Mouse (Mus musculus) spleen, postnatal 14 days (tissue): ENCODE results near the gene Pygo2.

ENCODE experiments used
- DNase-seq, 2 experiments: peaks; one replicate each; pipeline ENCODE4 v3.0.0; 2021 to 2022; ENCODE audit warnings: low spot score in 2 of 2

The Pygo2 gene

GRCm38 (mm10) chr3:89430171-89431159 is at the start of gene Pygo2:
Gene Pygo2, plus strand, starts transcription at chr3:89430214.
- DNase-seq: peak; percentile 78 to 84

- DNase-seq: peak in 1 of 2 experiments; percentile 6
These were observed 49.7 kb upstream of the Pygo2 start for GRCm38 (mm10) chr3:89380291-89380690.

- DNase-seq: peak in 1 of 2 experiments; percentile 7
These were observed 49.3 kb upstream of the Pygo2 start for GRCm38 (mm10) chr3:89380711-89381110.

- DNase-seq: peak in 1 of 2 experiments; percentile 5
These were observed 48.8 kb upstream of the Pygo2 start for GRCm38 (mm10) chr3:89381233-89381632.

- DNase-seq: peak in 1 of 2 experiments; percentile 5
These were observed 47.8 kb upstream of the Pygo2 start for GRCm38 (mm10) chr3:89382033-89382882.

GRCm38 (mm10) chr3:89382950-89383349 is 47.1 kb upstream of the Pygo2 start:
- no peak for DNase-seq

- peak in 1 of 2 experiments; percentile 6 for DNase-seq
These were observed 46.3 kb upstream of the Pygo2 start for GRCm38 (mm10) chr3:89383651-89384255.

- peak in 1 of 2 experiments; percentile 7 for DNase-seq
These were observed 45.5 kb upstream of the Pygo2 start for GRCm38 (mm10) chr3:89384331-89385076.

- no peak for DNase-seq
These were observed 44.6 kb upstream of the Pygo2 start for GRCm38 (mm10) chr3:89385451-89385850.

- no peak for DNase-seq
These were observed 43.3 kb upstream of the Pygo2 start for GRCm38 (mm10) chr3:89386438-89387420.

- no peak for DNase-seq
These were observed 42.4 kb upstream of the Pygo2 start for GRCm38 (mm10) chr3:89387632-89388031.

- no peak for DNase-seq
These were observed 41.7 kb upstream of the Pygo2 start for GRCm38 (mm10) chr3:89388134-89388881.

- no peak for DNase-seq
These were observed 40.9 kb upstream of the Pygo2 start for GRCm38 (mm10) chr3:89388901-89389740.

GRCm38 (mm10) chr3:89390111-89390515 is 39.9 kb upstream of the Pygo2 start:
- DNase-seq: no peak

GRCm38 (mm10) chr3:89390699-89391662 is 39.0 kb upstream of the Pygo2 start:
- DNase-seq: no peak

GRCm38 (mm10) chr3:89391663-89392511 is 38.1 kb upstream of the Pygo2 start:
- DNase-seq: no peak
